Mouse (Mus musculus) adrenal gland, postnatal 36 days (tissue): ENCODE data around the gene Shroom1. TPM values are rescaled to one million over a fixed set of nuclear protein-coding genes. Genes with fewer than 3 reads are reported as not detected.
"Not testable (repeated sequence)": the region's sequence is repeated elsewhere in the genome, so short reads cannot be mapped to it uniquely, and the experiment has no call there.

ENCODE experiments used
- DNase-seq, 2 experiments: peaks; one replicate each; pipeline ENCODE4 v3.0.0; 2021; ENCODE audit warnings: mixed read lengths in 1 of 2
- long read RNA-seq, 2 experiments: library from polyadenylated mRNA; stranded (forward); transcript quantifications; one replicate each; pipeline ENCODE4 v2.0.0; 2021; ENCODE audit warnings: borderline sequencing depth in 2 of 2
- total RNA-seq, 2 experiments: library from RNA; stranded (reverse); gene quantifications; 2 replicates each; pipeline ENCODE4 v1.2.3; 2021

Shroom1 gene
- total RNA-seq: 1 to 10 TPM; 2.5 to 6.0 TPM
- long read RNA-seq, experiment 1, transcript Shroom1-204 (8 exons, 3,312 nt): major isoform, 6 of 10 reads
- long read RNA-seq, experiment 1, partial matches to known transcripts: 1 of 10 reads
- long read RNA-seq, experiment 1, other reads (novel, unspliced or antisense): 1 of 10 reads
- long read RNA-seq, experiment 2, transcript Shroom1-204 (8 exons, 3,312 nt): major isoform, 7 of 9 reads
- long read RNA-seq, experiment 2, partial matches to known transcripts: 0 of 9 reads
- long read RNA-seq, experiment 2, other reads (novel, unspliced or antisense): 1 of 9 reads

- peak; percentile 70 to 81 for DNase-seq
Measured at GRCm38 (mm10) chr11:53456474-53457371, at the start of gene Shroom1, which contains the start of gene Gm10447. Gene Shroom1, plus strand, starts transcription at chr11:53457205. Gene Gm10447, minus strand, starts transcription at chr11:53457110.

GRCm38 (mm10) chr11:53411738-53412137, 45.3 kb upstream of the Shroom1 start:
- peak in 1 of 2 experiments; percentile 18 for DNase-seq

GRCm38 (mm10) chr11:53413871-53414270, 43.1 kb upstream of the Shroom1 start:
- DNase-seq: no peak

GRCm38 (mm10) chr11:53418048-53418447, 39.0 kb upstream of the Shroom1 start:
- DNase-seq: no peak

- no peak for DNase-seq
Measured at GRCm38 (mm10) chr11:53423036-53423435, 34.0 kb upstream of the Shroom1 start, which contains the start of gene Leap2. Gene Leap2, minus strand, starts transcription at chr11:53423170.

- DNase-seq: peak; percentile 49 to 59
Measured at GRCm38 (mm10) chr11:53424826-53425225, 32.2 kb upstream of the Shroom1 start.

GRCm38 (mm10) chr11:53425251-53425650, 31.8 kb upstream of the Shroom1 start:
- no peak for DNase-seq

- peak in 1 of 2 experiments; percentile 35 for DNase-seq
Measured at GRCm38 (mm10) chr11:53425711-53426255, 31.2 kb upstream of the Shroom1 start.

GRCm38 (mm10) chr11:53426914-53427313, 30.1 kb upstream of the Shroom1 start:
- not testable (repeated sequence) for DNase-seq

GRCm38 (mm10) chr11:53427993-53428715, 28.9 kb upstream of the Shroom1 start:
- DNase-seq: no peak

- DNase-seq: no peak
Measured at GRCm38 (mm10) chr11:53428716-53429057, 28.3 kb upstream of the Shroom1 start.

- no peak for DNase-seq
Measured at GRCm38 (mm10) chr11:53429182-53429581, 27.8 kb upstream of the Shroom1 start.

- peak; percentile 56 to 78 for DNase-seq
Measured at GRCm38 (mm10) chr11:53430300-53430669, 26.7 kb upstream of the Shroom1 start.

- peak; percentile 97 to 98 for DNase-seq
Measured at GRCm38 (mm10) chr11:53430670-53431346, 26.2 kb upstream of the Shroom1 start, which contains the start of the genes Uqcrq and Gdf9. Gene Uqcrq, minus strand, starts transcription at chr11:53430831. Gene Gdf9, plus strand, starts transcription at chr11:53431023.

GRCm38 (mm10) chr11:53431347-53432056, 25.5 kb upstream of the Shroom1 start:
- DNase-seq: peak in 1 of 2 experiments; percentile 36

GRCm38 (mm10) chr11:53433057-53433456, 23.9 kb upstream of the Shroom1 start:
- DNase-seq: no peak

- no peak for DNase-seq
Measured at GRCm38 (mm10) chr11:53435504-53435903, 21.5 kb upstream of the Shroom1 start.

- no peak for DNase-seq
Measured at GRCm38 (mm10) chr11:53436338-53436737, 20.7 kb upstream of the Shroom1 start.

- DNase-seq: peak; percentile 62 to 65
Measured at GRCm38 (mm10) chr11:53441921-53442320, 15.1 kb upstream of the Shroom1 start.

GRCm38 (mm10) chr11:53443861-53444260, 13.1 kb upstream of the Shroom1 start:
- peak; percentile 64 to 67 for DNase-seq

GRCm38 (mm10) chr11:53445562-53445961, 11.4 kb upstream of the Shroom1 start:
- DNase-seq: peak; percentile 60 to 63
